Mouse (Mus musculus) liver, postnatal 0 days (tissue): ENCODE data around the gene Fancd2. TPM values are rescaled to one million over a fixed set of nuclear protein-coding genes. Genes with fewer than 3 reads are reported as not detected.

ENCODE experiments used
- ATAC-seq: fragments of 200-750 bp; cut with Nextera tagmentation; 2 replicates; pipeline ENCODE4 v1.8.0; 2017; ENCODE audit warnings: mild to moderate bottlenecking, moderate library complexity
- DNase-seq: peaks from one replicate; pipeline ENCODE4 v3.0.0-alpha.2; 2016
- H3K27ac ChIP-seq: fragments of 300-500 bp; sonication (generic); 2 replicates; pipeline ENCODE4 v1.5.1; 2014; ENCODE audit warnings: antibody characterized with exemption, moderate library complexity, mild to moderate bottlenecking, low read depth
- H3K27me3 ChIP-seq: fragments of 300-500 bp; sonication (generic); 2 replicates; pipeline ENCODE4 v1.6.1; 2014; ENCODE audit warnings: low read length, control low read depth, mixed read lengths; ENCODE audit not compliant: insufficient read depth
- H3K36me3 ChIP-seq: fragments of 300-500 bp; sonication (generic); replicated peaks from 2 replicates; pipeline ENCODE4 v1.6.1; 2014; ENCODE audit warnings: mild to moderate bottlenecking, control low read depth, low read length, moderate library complexity, mixed read lengths; ENCODE audit not compliant: insufficient read depth
- H3K4me1 ChIP-seq: fragments of 300-500 bp; sonication (generic); 2 replicates; pipeline ENCODE4 v1.6.1; 2014; ENCODE audit warnings: antibody characterized with exemption, mild to moderate bottlenecking, control low read depth; ENCODE audit not compliant: insufficient read depth
- H3K4me2 ChIP-seq: fragments of 300-500 bp; sonication (generic); 2 replicates; pipeline ENCODE4 v1.6.1; 2014; ENCODE audit warnings: low read depth, mild to moderate bottlenecking, low read length, moderate library complexity, mixed read lengths
- H3K4me3 ChIP-seq: fragments of 300-500 bp; sonication (generic); 2 replicates; pipeline ENCODE4 v1.5.1; 2014; ENCODE audit warnings: low read depth, low read length
- H3K9ac ChIP-seq: fragments of 300-500 bp; sonication (generic); replicated peaks from 2 replicates; pipeline ENCODE4 v1.6.1; 2014; ENCODE audit warnings: mild to moderate bottlenecking, moderate library complexity
- H3K9me3 ChIP-seq: fragments of 300-500 bp; sonication (generic); 2 replicates; pipeline ENCODE4 v1.6.1; 2016; ENCODE audit warnings: mild to moderate bottlenecking, control low read depth, low read length, mixed read lengths
- CTCF ChIP-seq: sonication (generic); IDR thresholded peaks from 2 replicates; pipeline ENCODE4 v1.5.1; 2016; ENCODE audit warnings: antibody characterized with exemption, low read depth
- EP300 ChIP-seq: IDR thresholded peaks from 2 replicates; pipeline ENCODE4 v1.6.1; 2016; ENCODE audit warnings: antibody characterized with exemption, low read depth, mild to moderate bottlenecking
- WGBS: fragments of 180-500 bp; shearing (Covaris S2); extraction: QIAGEN DNeasy Blood & Tissue Kit; methylation state at CpG from one replicate; pipeline ENCODE4 v1.1.7; 2014; ENCODE audit not compliant: insufficient replicate concordance; 5-methylcytosine and 5-hydroxymethylcytosine counted together
- microRNA-seq: library from miRNA; unstranded; fragments of <30 nt; microRNA quantifications from one replicate; pipeline ENCODE4, GENCODE M21; 2016
- polyA plus RNA-seq: library from polyadenylated mRNA; unstranded; fragments of >200 nt; fragmentation: Nextera tagmentation; extraction: Ambion mirVana; gene quantifications from 2 replicates; pipeline ENCODE4 v1.2.1, GENCODE M21; 2015

Gene Fancd2
- polyA plus RNA-seq, 1 experiment from 2014 or later = 4.5 TPM

- ATAC-seq (no peak), DNase-seq (no peak)
- Histone ChIP-seq H3K4me3 (no peak overlapping the region), H3K4me1 (peaks cover 33% of the 10 kb centered on the region), H3K36me3 (peaks cover 6% of the 10 kb centered on the region), H3K9me3 (no peaks in the 10 kb centered on the region), H3K4me2 (no peak overlapping the region), H3K27ac (no peak overlapping the region), H3K9ac (no peak overlapping the region), H3K27me3 (no peaks in the 10 kb centered on the region)
- TF ChIP-seq CTCF (no peak), EP300 (no peak)
- WGBS = 77% methylated on average over 4 of the region's 4 CpGs
Observed at GRCm38 (mm10) chr6:113643021-113643420, 111.5 kb downstream of the Fancd2 start.

GRCm38 (mm10) chr6:113643967-113644366 is 112.5 kb downstream of the Fancd2 start:
- Histone ChIP-seq H3K36me3 (peaks cover 11% of the 10 kb centered on the region), H3K9me3 (no peaks in the 10 kb centered on the region), H3K9ac (no peak overlapping the region), H3K4me1 (peaks cover 35% of the 10 kb centered on the region), H3K4me3 (no peak overlapping the region), H3K4me2 (no peak overlapping the region), H3K27ac (peak overlapping the region; percentile 52), H3K27me3 (no peaks in the 10 kb centered on the region)
- DNase-seq (no peak), ATAC-seq (peak; percentile 63)
- WGBS = 51% methylated on average over 2 of the region's 2 CpGs
- TF ChIP-seq EP300 = no peak
- TF ChIP-seq CTCF = no peak

- ATAC-seq (peak; percentile 37; the same call in 1 of the 2 replicates), DNase-seq (no peak)
- Histone ChIP-seq H3K4me3 (no peak overlapping the region), H3K9me3 (no peaks in the 10 kb centered on the region), H3K4me2 (no peak overlapping the region), H3K4me1 (peaks cover 33% of the 10 kb centered on the region), H3K27ac (peak overlapping the region; percentile 52), H3K27me3 (no peaks in the 10 kb centered on the region), H3K36me3 (peaks cover 11% of the 10 kb centered on the region), H3K9ac (no peak overlapping the region)
- TF ChIP-seq CTCF (no peak), EP300 (no peak)
- 50% methylated on average over 8 of the region's 8 CpGs for WGBS
Observed at GRCm38 (mm10) chr6:113644808-113645207, 113.3 kb downstream of the Fancd2 start.

Small RNAs within 50 kb of the gene (microRNA-seq; reads per million reads assigned to microRNA genes)
- not detected for gene Gm23365

Other genes with a start within 250 kb of the Fancd2 start
- 0.02 and 0.04 TPM in 2 replicates for gene Cpne9, start 249.4 kb upstream of the Fancd2 start, polyA plus RNA-seq
- 4.1 and 4.8 TPM in 2 replicates for gene Brpf1, start 224.5 kb upstream of the Fancd2 start, polyA plus RNA-seq
- 3.8 and 4.2 TPM in 2 replicates for gene Ogg1, start 204.7 kb upstream of the Fancd2 start, polyA plus RNA-seq
- 17.9 and 18.1 TPM in 2 replicates for gene Camk1, start 187.7 kb upstream of the Fancd2 start, polyA plus RNA-seq
- gene Tada3, start 153.8 kb upstream of the Fancd2 start, polyA plus RNA-seq = 11.1 and 11.9 TPM in 2 replicates
- 188 and 198 TPM in 2 replicates for gene Arpc4, start 153.6 kb upstream of the Fancd2 start, polyA plus RNA-seq
- 0.38 and 0.83 TPM in 2 replicates for gene Ttll3, start 142.4 kb upstream of the Fancd2 start, polyA plus RNA-seq
- 17.1 and 20.5 TPM in 2 replicates for gene Rpusd3, start 112.3 kb upstream of the Fancd2 start, polyA plus RNA-seq
- 5.9 and 8.2 TPM in 2 replicates for gene Cidec, start 95.9 kb upstream of the Fancd2 start, polyA plus RNA-seq
- gene Jagn1, start 89.1 kb upstream of the Fancd2 start, polyA plus RNA-seq = 49.2 and 49.9 TPM in 2 replicates
- 0.26 and 0.49 TPM in 2 replicates for gene Il17re, start 73.2 kb upstream of the Fancd2 start, polyA plus RNA-seq
- 12.9 and 13.1 TPM in 2 replicates for gene Il17rc, start 60.3 kb upstream of the Fancd2 start, polyA plus RNA-seq
- gene Creld1, start 48.4 kb upstream of the Fancd2 start, polyA plus RNA-seq = 13.8 and 14.0 TPM in 2 replicates
- 0.13 and 0.14 TPM in 2 replicates for gene Prrt3, start 29.8 kb upstream of the Fancd2 start, polyA plus RNA-seq
- gene Emc3, start within 50 bp of the Fancd2 start, polyA plus RNA-seq = 42.1 and 43.0 TPM in 2 replicates
- gene Fancd2os, start 69.0 kb downstream of the Fancd2 start, polyA plus RNA-seq = 0.12 and 0.14 TPM in 2 replicates
- gene Brk1, start 73.1 kb downstream of the Fancd2 start, polyA plus RNA-seq = 88.5 and 88.9 TPM in 2 replicates
- 10.0 and 12.9 TPM in 2 replicates for gene Vhl, start 92.3 kb downstream of the Fancd2 start, polyA plus RNA-seq
- gene Irak2, start 106.8 kb downstream of the Fancd2 start, polyA plus RNA-seq = 9.2 and 10.8 TPM in 2 replicates
- gene Tatdn2, start 165.4 kb downstream of the Fancd2 start, polyA plus RNA-seq = 0.62 and 0.83 TPM in 2 replicates
- gene Ghrl, start 188.2 kb downstream of the Fancd2 start, polyA plus RNA-seq = 0.70 TPM in 1 of 2 replicates, not detected in the other
- 102 and 110 TPM in 2 replicates for gene Sec13, start 209.1 kb downstream of the Fancd2 start, polyA plus RNA-seq